Mouse (Mus musculus): ENCODE results near the gene Gjc2.

DNA sequence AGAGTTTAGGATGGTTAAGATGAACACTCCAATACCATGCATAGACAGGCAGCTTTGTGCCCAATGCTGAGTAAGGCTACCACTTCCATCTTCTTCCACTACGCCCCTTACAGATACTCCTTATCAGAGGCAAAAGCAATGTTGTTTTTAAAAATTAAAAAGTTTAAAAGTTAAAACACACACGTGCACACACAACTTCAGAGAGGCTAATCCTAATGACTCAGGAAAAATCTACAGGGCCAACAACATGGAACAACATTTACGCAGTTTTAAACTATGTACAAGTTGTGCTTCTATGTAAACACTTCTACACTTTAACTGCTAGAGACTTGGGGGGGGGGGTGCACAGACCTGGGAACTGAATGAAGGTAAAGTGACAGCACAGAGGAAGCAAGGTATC is 41.0 kb upstream of the Gjc2 start:
- no peak for TF ChIP-seq CTCF (IDR thresholded peaks at IDR 0.05)
- no peak for TF ChIP-seq POLR2A (IDR thresholded peaks at IDR 0.05; ENCODE audit: insufficient read depth, low read depth, low read length)
- no peak for TF ChIP-seq EP300 (IDR thresholded peaks at IDR 0.05; ENCODE audit: insufficient read depth, low read depth, low read length)

Measured in heart, adult 2 months (tissue).